Mouse (Mus musculus) midbrain, embryonic 11.5 days (tissue): Measurements from ENCODE around the gene Emc7. TPM values are rescaled to one million over a fixed set of nuclear protein-coding genes. Genes with fewer than 3 reads are reported as not detected.

ENCODE experiments used
- ATAC-seq: fragments of 200-750 bp; cut with Nextera tagmentation; 2 replicates; pipeline ENCODE4 v1.8.0; 2017; ENCODE audit warnings: moderate TSS enrichment, moderate library complexity; ENCODE audit not compliant: low FRiP score
- DNase-seq: peaks from one replicate; pipeline ENCODE4 v3.0.0; 2015; ENCODE audit warnings: low spot score; ENCODE audit errors: missing footprints
- H3K27ac ChIP-seq: fragments of 300-500 bp; sonication (generic); 2 replicates; pipeline ENCODE4 v1.5.1; 2014; ENCODE audit warnings: low read depth, low read length
- H3K27me3 ChIP-seq: fragments of 300-500 bp; sonication (generic); 2 replicates; pipeline ENCODE4 v1.6.1; 2014; ENCODE audit warnings: mild to moderate bottlenecking, low read length, moderate library complexity, mixed read lengths; ENCODE audit not compliant: control insufficient read depth, insufficient read depth
- H3K36me3 ChIP-seq: fragments of 300-500 bp; sonication (generic); 2 replicates; pipeline ENCODE4 v1.6.1; 2014; ENCODE audit warnings: mild to moderate bottlenecking, low read length, moderate library complexity, mixed read lengths; ENCODE audit not compliant: control insufficient read depth, insufficient read depth
- H3K4me1 ChIP-seq: fragments of 300-500 bp; sonication (generic); 2 replicates; pipeline ENCODE4 v1.6.1; 2014; ENCODE audit warnings: low read length; ENCODE audit not compliant: control insufficient read depth, insufficient read depth
- H3K4me2 ChIP-seq: fragments of 300-500 bp; sonication (generic); 2 replicates; pipeline ENCODE4 v1.6.1; 2014; ENCODE audit warnings: mild to moderate bottlenecking, moderate library complexity
- H3K4me3 ChIP-seq: fragments of 300-500 bp; sonication (generic); 2 replicates; pipeline ENCODE4 v1.5.1; 2014; ENCODE audit warnings: low read depth, low read length
- H3K9ac ChIP-seq: fragments of 300-500 bp; sonication (generic); 2 replicates; pipeline ENCODE4 v1.6.1; 2014; ENCODE audit warnings: low read length
- H3K9me3 ChIP-seq: fragments of 300-500 bp; sonication (generic); 2 replicates; pipeline ENCODE4 v1.6.1; 2016; ENCODE audit warnings: low read length; ENCODE audit not compliant: control insufficient read depth
- WGBS: fragments of 180-500 bp; shearing (Covaris S2); extraction: QIAGEN DNeasy Blood & Tissue Kit; methylation state at CpG from one replicate; pipeline ENCODE4 v1.1.7; 2014; 5-methylcytosine and 5-hydroxymethylcytosine counted together
- polyA plus RNA-seq: library from polyadenylated mRNA; unstranded; fragments of >200 nt; fragmentation: Nextera tagmentation; extraction: Ambion mirVana; gene quantifications from 2 replicates; pipeline ENCODE4 v1.2.1, GENCODE M21; 2014

Gene Emc7
- polyA plus RNA-seq, 1 experiment from 2014 or later = 11.2 TPM

- H3K9me3 ChIP-seq = no peaks in the 10 kb centered on the region
- H3K4me3 ChIP-seq = no peak overlapping the region
- H3K9ac ChIP-seq = no peak overlapping the region
- H3K36me3 ChIP-seq = no peaks in the 10 kb centered on the region
- H3K4me2 ChIP-seq = no peak overlapping the region
- H3K4me1 ChIP-seq = no peaks in the 10 kb centered on the region
- DNase-seq (no peak), ATAC-seq (no peak)
- WGBS = 83% methylated on average over 2 of the region's 2 CpGs
- no peaks in the 10 kb centered on the region for H3K27me3 ChIP-seq
- H3K27ac ChIP-seq = no peak overlapping the region
These were observed 30.1 kb downstream of the Emc7 start for GRCm38 (mm10) chr2:112484886-112485285.

DNA sequence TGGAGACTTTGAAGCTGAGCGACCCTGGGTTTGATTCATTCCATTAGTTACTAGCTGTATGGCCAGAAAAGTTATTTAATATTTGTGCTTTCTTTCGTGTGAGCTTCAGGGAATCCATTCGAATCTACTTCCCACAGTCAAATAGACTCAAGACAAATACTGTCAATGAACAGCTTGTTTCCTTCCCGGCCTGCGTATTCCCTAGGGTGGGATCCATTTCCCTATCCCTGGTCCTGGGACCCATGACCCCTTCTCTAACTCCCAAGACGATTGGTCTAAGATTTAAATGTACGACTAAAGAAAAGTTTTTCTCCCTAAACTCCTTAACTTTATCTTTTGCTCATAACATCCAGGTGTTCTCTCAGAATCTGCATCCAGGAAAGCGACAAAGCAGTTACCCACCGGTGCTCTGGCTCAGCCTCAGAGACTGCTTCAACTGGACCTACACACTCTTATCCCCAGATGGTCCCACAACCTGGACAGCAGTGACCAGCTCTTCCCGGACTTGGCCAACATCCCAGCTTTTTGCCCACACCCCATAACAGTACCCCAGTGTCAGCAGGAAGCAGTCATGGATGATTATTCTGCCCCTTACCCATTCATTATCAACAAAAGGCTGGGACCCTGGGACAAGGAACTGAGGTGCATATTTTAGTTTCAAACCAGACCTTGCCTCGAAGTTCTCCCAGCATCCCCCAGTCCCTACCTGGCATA lies 35.8 kb downstream of the Emc7 start:
- H3K27me3 ChIP-seq = no peaks in the 10 kb centered on the region
- H3K4me1 ChIP-seq = peaks cover 5% of the 10 kb centered on the region
- no peaks in the 10 kb centered on the region for H3K36me3 ChIP-seq
- no peak overlapping the region for H3K9ac ChIP-seq
- DNase-seq (peak; percentile 77), ATAC-seq (no peak)
- no peak overlapping the region for H3K4me2 ChIP-seq
- WGBS = 84% methylated on average over 11 of the region's 11 CpGs
- H3K4me3 ChIP-seq = no peak overlapping the region
- no peaks in the 10 kb centered on the region for H3K9me3 ChIP-seq
- H3K27ac ChIP-seq = no peak overlapping the region

GRCm38 (mm10) chr2:112491629-112492028 lies 36.8 kb downstream of the Emc7 start:
- ATAC-seq = no peak
- Histone ChIP-seq H3K9ac (no peak overlapping the region; the same call in 1 of the 2 replicates), H3K27me3 (no peaks in the 10 kb centered on the region), H3K4me2 (no peak overlapping the region), H3K4me3 (no peak overlapping the region), H3K27ac (no peak overlapping the region), H3K4me1 (peaks cover 5% of the 10 kb centered on the region), H3K9me3 (no peaks in the 10 kb centered on the region), H3K36me3 (no peaks in the 10 kb centered on the region)
- DNase-seq = peak; percentile 75
- 75% methylated on average over 5 of the region's 5 CpGs for WGBS

DNA sequence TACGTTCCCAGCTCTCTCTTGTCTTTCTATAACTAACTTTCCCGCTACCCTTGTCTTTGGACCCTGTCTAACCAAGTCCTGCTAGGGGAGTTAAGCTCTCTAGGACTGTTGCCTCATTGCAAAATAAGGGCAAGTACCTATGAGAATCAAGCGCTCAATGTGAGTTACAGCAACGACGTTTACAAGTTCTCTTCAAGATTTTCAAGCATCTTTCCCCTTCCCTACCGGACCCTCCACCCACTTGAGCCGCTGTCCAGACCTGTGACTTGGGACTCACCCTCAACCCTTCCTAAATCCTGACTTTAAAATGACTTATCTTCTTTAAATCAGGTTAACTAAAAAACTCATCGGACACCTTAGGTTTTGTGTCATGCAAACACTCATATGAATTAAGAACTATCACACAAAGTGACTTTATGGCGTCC lies 37.6 kb downstream of the Emc7 start:
- H3K9me3 ChIP-seq = no peaks in the 10 kb centered on the region
- H3K36me3 ChIP-seq = no peaks in the 10 kb centered on the region
- H3K9ac ChIP-seq = peak overlapping the region; percentile 95
- peak overlapping the region; percentile 92 for H3K27ac ChIP-seq
- DNase-seq (peak; percentile 96), ATAC-seq (peak; percentile 15; the same call in 1 of the 2 replicates)
- peak overlapping the region; percentile 64 for H3K4me2 ChIP-seq
- H3K4me1 ChIP-seq = peaks cover 5% of the 10 kb centered on the region
- peak overlapping the region; percentile 69 for H3K4me3 ChIP-seq
- 3% methylated on average over 9 of the region's 9 CpGs for WGBS
- no peaks in the 10 kb centered on the region for H3K27me3 ChIP-seq

DNA sequence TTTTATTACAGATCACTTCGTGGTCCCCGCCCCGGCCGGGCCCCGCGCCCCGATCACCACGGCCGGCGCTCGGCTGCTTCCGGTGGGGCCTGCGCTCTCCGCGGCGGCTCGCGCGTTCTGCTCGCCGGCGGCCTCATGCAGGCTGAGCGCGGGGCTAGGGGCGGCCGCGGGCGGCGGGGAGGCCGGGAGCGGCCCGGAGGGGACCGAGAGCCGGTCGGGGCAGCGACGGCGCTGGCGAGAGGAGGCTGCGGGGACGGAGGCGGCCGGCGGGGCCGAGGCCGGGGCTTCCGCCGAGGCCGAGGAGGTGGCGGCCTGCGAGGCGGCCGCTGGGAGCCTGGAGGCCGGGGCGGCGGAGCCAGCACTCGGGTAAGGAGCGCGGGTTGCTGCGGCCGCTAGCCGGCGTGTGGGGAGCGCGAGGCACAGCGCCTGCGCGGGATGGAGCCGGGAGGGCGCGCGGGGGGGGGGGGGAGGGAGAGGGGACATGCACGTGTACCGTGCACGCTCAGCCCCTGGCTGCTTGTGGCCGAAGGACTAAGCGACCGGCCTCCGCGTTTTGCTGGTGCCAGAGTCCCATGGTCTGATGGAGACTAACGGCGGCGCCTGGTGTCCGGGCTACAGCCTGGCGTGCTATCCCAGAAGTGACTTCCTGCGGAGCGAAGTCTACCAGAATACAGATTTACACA lies 38.2 kb downstream of the Emc7 start, which contains the start of gene Aven:
Aven (plus strand) TSS at position 109 of the 683 bp plus-strand sequence.
- H3K27me3 ChIP-seq = no peaks in the 10 kb centered on the region
- no peaks in the 10 kb centered on the region for H3K9me3 ChIP-seq
- peak within 1 kb of the TSS; percentile 92 for H3K27ac ChIP-seq
- WGBS = under 1% methylated on average over 58 of the region's 87 CpGs
- peaks cover 5% of the 10 kb centered on the region for H3K4me1 ChIP-seq
- peak within 1 kb of the TSS; percentile 95 for H3K9ac ChIP-seq
- DNase-seq = peak; percentile 97
- ATAC-seq = peak; percentile 96
- H3K4me2 ChIP-seq = peak within 1 kb of the TSS; percentile 64
- no peaks in the 10 kb centered on the region for H3K36me3 ChIP-seq
- H3K4me3 ChIP-seq = peak within 1 kb of the TSS; percentile 69

DNA sequence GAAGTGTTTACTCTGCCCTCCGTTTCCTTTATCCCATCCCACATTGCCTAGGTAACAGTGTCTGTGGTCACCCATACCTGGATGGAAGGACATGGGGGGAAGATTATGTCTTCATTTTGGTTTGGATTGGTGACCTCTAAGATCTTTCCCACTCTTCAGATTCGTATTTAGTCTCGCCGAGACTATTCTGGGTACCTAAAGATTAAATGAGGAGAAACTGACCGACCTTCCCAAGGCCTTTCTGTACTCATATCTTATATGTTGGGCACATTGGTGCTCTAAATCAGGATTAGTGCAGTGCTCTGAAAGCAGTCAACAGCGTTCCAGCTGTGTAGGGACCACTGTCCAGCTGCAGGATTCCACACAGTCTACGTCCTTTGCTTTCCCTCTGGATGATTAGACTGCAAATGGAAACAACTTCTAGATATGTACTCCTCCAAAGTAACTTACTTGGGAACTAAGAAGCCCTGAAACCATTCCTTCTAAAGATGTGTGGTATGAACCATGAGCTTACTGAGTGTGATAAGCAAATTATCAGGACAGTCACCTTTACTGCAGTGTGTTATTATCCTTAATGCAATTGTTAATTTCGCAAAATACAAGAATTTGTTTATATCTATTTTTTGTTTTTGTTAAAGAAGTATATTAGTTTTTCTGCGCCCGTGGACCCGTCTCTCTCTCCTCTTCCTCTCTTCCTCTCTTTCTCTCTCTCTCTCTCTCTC lies 38.9 kb downstream of the Emc7 start:
- H3K9me3 ChIP-seq = no peaks in the 10 kb centered on the region
- WGBS = 44% methylated on average over 11 of the region's 11 CpGs
- H3K4me2 ChIP-seq = peak overlapping the region; percentile 64
- no peak overlapping the region for H3K27ac ChIP-seq
- peaks cover 5% of the 10 kb centered on the region for H3K4me1 ChIP-seq
- no peaks in the 10 kb centered on the region for H3K27me3 ChIP-seq
- peak overlapping the region; percentile 69 for H3K4me3 ChIP-seq
- ATAC-seq = peak; percentile 12; the same call in 1 of the 2 replicates
- no peak for DNase-seq
- H3K36me3 ChIP-seq = no peaks in the 10 kb centered on the region
- peak overlapping the region; percentile 95 for H3K9ac ChIP-seq

GRCm38 (mm10) chr2:112497851-112498250 lies 43.1 kb downstream of the Emc7 start:
- H3K4me1 ChIP-seq = peaks cover 2% of the 10 kb centered on the region
- H3K4me2 ChIP-seq = no peak overlapping the region
- no peak overlapping the region for H3K4me3 ChIP-seq
- no peak for ATAC-seq
- DNase-seq = no peak
- no peaks in the 10 kb centered on the region for H3K36me3 ChIP-seq
- H3K27ac ChIP-seq = no peak overlapping the region
- H3K9ac ChIP-seq = no peak overlapping the region
- H3K27me3 ChIP-seq = no peaks in the 10 kb centered on the region
- no peaks in the 10 kb centered on the region for H3K9me3 ChIP-seq
- WGBS = 74% methylated on average over 7 of the region's 7 CpGs

DNA sequence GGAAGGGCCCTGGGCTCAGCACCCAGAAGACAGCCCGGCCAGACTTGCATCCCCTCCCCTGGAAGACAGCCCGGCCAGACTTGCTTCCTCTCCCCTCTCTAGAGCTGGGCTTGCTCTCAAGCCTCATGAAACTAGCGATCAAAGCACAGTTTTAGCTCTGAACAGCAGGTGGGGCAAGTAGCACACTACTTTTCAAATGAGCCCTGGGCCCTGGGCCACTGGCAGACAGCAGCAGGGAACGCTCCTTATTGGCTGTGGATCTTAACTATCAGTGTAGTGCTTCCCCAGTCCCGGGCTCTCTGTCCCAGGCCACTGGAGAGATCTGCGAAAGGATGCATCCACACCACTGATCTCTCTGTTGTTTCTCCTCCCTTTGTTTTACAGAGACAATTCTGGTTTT lies 46.4 kb downstream of the Emc7 start:
- WGBS = 5% methylated on average over 6 of the region's 6 CpGs
- no peaks in the 10 kb centered on the region for H3K36me3 ChIP-seq

More for the DNA sequence above, 46.4 kb downstream of the Emc7 start:
- Histone ChIP-seq H3K4me2 (no peak overlapping the region), H3K9me3 (no peaks in the 10 kb centered on the region), H3K4me1 (no peaks in the 10 kb centered on the region; the same call in 1 of the 2 replicates), H3K9ac (no peak overlapping the region), H3K27ac (no peak overlapping the region), H3K4me3 (no peak overlapping the region), H3K27me3 (no peaks in the 10 kb centered on the region)
- DNase-seq = peak; percentile 91
- peak; percentile 93 for ATAC-seq
